Mouse (Mus musculus) kidney, adult 2 months (tissue): ENCODE measurements around the gene Gm45208. TPM values are rescaled to one million over a fixed set of nuclear protein-coding genes. Genes with fewer than 3 reads are reported as not detected.
A peak's percentile ranks its signal among the peaks of the same experiment; 100 is the strongest.

Source experiments
- DNase-seq: peaks from one replicate; pipeline ENCODE4 v3.0.0; 2021
- H3K27ac ChIP-seq: fragments of 200-500 bp; 2 replicates; pipeline ENCODE4 v1.5.1; 2012; ENCODE audit warnings: low read depth, low read length, control low read depth, inconsistent platforms; ENCODE audit not compliant: insufficient read depth
- H3K27me3 ChIP-seq: fragments of 200-500 bp; replicated peaks from 2 replicates; pipeline ENCODE4 v1.6.1; 2012; ENCODE audit warnings: mild to moderate bottlenecking, moderate library complexity, low read length, inconsistent platforms; ENCODE audit not compliant: control insufficient read depth, insufficient read depth
- H3K36me3 ChIP-seq: fragments of 200-500 bp; 2 replicates; pipeline ENCODE4 v1.6.1; 2012; ENCODE audit warnings: mild to moderate bottlenecking, moderate library complexity, low read length, inconsistent platforms; ENCODE audit not compliant: control insufficient read depth, insufficient read depth
- H3K4me1 ChIP-seq: fragments of 200-500 bp; 2 replicates; pipeline ENCODE4 v1.6.1; 2011; ENCODE audit warnings: low read length; ENCODE audit not compliant: control insufficient read depth, insufficient read depth
- H3K4me3 ChIP-seq: fragments of 200-500 bp; 2 replicates; pipeline ENCODE4 v1.5.1; 2011; ENCODE audit warnings: mild to moderate bottlenecking, low read depth, low read length, control low read depth; ENCODE audit not compliant: insufficient read depth
- CTCF ChIP-seq: fragments of 200-500 bp; conservative IDR thresholded peaks from 2 replicates; pipeline ENCODE4 v1.5.1; 2011; ENCODE audit warnings: low read depth, mild to moderate bottlenecking, control low read depth, low read length, moderate library complexity, mixed read lengths; ENCODE audit not compliant: insufficient read depth, insufficient read length
- POLR2A ChIP-seq: fragments of 200-500 bp; IDR thresholded peaks from one replicate; pipeline ENCODE4 v1.6.1; 2011; ENCODE audit warnings: low read depth, low read length, control low read depth
- WGBS: fragments of 180-500 bp; shearing (Covaris S2); methylation state at CpG from one replicate; pipeline ENCODE4 v1.1.7; 2018; 5-methylcytosine and 5-hydroxymethylcytosine counted together
- polyA plus RNA-seq: library from polyadenylated mRNA; depleted of rRNA; stranded (reverse); fragments of >200 nt; gene quantifications from 2 replicates; pipeline ENCODE4 v1.2.3, GENCODE M21; 2012

The Gm45208 gene
- polyA plus RNA-seq, 1 experiment = 0.28 TPM

GRCm38 (mm10) chrX:7762921-7763197, 40.8 kb downstream of the Gm45208 start:
- Histone ChIP-seq H3K4me3 (peak overlapping the region; percentile 80), H3K27ac (peak overlapping the region; percentile 51), H3K27me3 (no peaks in the 10 kb centered on the region), H3K4me1 (peaks cover 3% of the 10 kb centered on the region; the same call in 1 of the 2 replicates), H3K36me3 (no peaks in the 10 kb centered on the region)
- no peak for DNase-seq
- TF ChIP-seq CTCF = no peak
- no peak for TF ChIP-seq POLR2A
- WGBS = under 1% methylated on average over 15 of the region's 21 CpGs

- H3K36me3 ChIP-seq = no peaks in the 10 kb centered on the region
- TF ChIP-seq CTCF (no peak), POLR2A (no peak)
- DNase-seq = peak; percentile 28
- WGBS = 2% methylated on average over 21 of the region's 22 CpGs
- peaks cover 3% of the 10 kb centered on the region; the same call in 1 of the 2 replicates for H3K4me1 ChIP-seq
- H3K4me3 ChIP-seq = peak overlapping the region; percentile 80
- H3K27ac ChIP-seq = peak overlapping the region; percentile 27; the same call in 1 of the 2 replicates
- no peaks in the 10 kb centered on the region for H3K27me3 ChIP-seq
These were observed 41.8 kb downstream of the Gm45208 start for GRCm38 (mm10) chrX:7763631-7764393.

- peak overlapping the region; percentile 9; the same call in 1 of the 2 replicates for H3K4me3 ChIP-seq
- H3K27ac ChIP-seq = no peak overlapping the region
- WGBS = 28% methylated on average over 9 of the region's 9 CpGs
- no peaks in the 10 kb centered on the region for H3K36me3 ChIP-seq
- H3K4me1 ChIP-seq = peaks cover 3% of the 10 kb centered on the region; the same call in 1 of the 2 replicates
- TF ChIP-seq CTCF (no peak), POLR2A (no peak)
- no peaks in the 10 kb centered on the region for H3K27me3 ChIP-seq
- DNase-seq = no peak
These were observed 42.7 kb downstream of the Gm45208 start for GRCm38 (mm10) chrX:7764657-7765280.

DNA sequence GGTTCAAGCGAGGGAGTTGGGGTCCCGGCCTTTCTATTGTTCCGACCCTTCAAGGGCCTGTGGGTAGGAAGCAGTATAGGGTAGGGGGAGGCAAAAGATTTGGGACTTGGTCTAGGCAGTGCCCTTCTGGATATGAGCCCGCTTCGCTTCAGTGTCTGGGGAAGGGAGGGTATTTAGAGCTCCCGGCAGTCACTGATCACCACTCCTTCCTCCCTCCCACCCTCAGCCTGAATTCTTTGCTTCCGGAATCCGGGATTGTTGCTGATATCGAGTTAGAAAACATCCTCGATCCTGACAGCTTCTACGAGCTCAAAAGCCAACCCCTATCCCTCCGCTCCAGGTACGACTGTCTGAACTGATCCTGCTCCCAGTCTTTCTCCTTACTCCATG, 43.2 kb downstream of the Gm45208 start:
- DNase-seq = no peak
- WGBS = 23% methylated on average over 13 of the region's 13 CpGs

GRCm38 (mm10) chrX:7765764-7766163, 43.7 kb downstream of the Gm45208 start:
- Histone ChIP-seq H3K4me3 (peak overlapping the region; percentile 38; the same call in 1 of the 2 replicates), H3K27ac (peak overlapping the region; percentile 1; the same call in 1 of the 2 replicates), H3K4me1 (peaks cover 3% of the 10 kb centered on the region; the same call in 1 of the 2 replicates), H3K27me3 (no peaks in the 10 kb centered on the region), H3K36me3 (no peaks in the 10 kb centered on the region)
- peak; percentile 43 for DNase-seq
- WGBS = 6% methylated on average over 11 of the region's 11 CpGs
- TF ChIP-seq POLR2A (no peak), CTCF (no peak)

More for the DNA sequence above, 43.2 kb downstream of the Gm45208 start:
- Histone ChIP-seq H3K4me1 (peaks cover 3% of the 10 kb centered on the region; the same call in 1 of the 2 replicates), H3K27ac (peak overlapping the region; percentile 1; the same call in 1 of the 2 replicates), H3K4me3 (peak overlapping the region; percentile 38), H3K27me3 (no peaks in the 10 kb centered on the region), H3K36me3 (no peaks in the 10 kb centered on the region)
- TF ChIP-seq POLR2A (no peak), CTCF (no peak)

- H3K27me3 ChIP-seq = no peaks in the 10 kb centered on the region
- 91% methylated on average over 7 of the region's 7 CpGs for WGBS
- TF ChIP-seq POLR2A = no peak
- no peak for TF ChIP-seq CTCF
- H3K36me3 ChIP-seq = no peaks in the 10 kb centered on the region
- H3K4me1 ChIP-seq = no peaks in the 10 kb centered on the region
- no peak for DNase-seq
- no peak overlapping the region for H3K27ac ChIP-seq
- H3K4me3 ChIP-seq = no peak overlapping the region
These were observed 47.4 kb downstream of the Gm45208 start for GRCm38 (mm10) chrX:7769302-7770017.

DNA sequence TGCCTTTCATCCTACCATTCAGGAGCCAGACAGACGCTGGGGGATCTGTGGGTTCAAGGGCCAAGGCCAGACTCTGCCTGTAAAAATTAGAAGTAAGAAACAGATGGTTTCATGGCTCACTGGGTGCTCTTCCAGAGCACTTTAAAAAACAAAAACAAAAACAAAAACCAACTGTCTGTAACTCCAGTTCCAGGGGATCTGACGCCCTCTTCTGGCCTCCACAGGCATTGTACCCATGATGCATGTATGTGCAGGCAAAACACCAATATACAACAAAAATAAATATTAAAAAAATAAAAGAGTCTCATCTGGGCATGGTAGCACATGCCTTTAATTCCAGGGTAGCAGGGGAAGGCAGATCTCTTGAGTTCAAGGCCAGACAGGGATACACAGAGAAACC, 50.7 kb downstream of the Gm45208 start:
- peak; percentile 11 for DNase-seq
- Histone ChIP-seq H3K36me3 (no peaks in the 10 kb centered on the region), H3K4me1 (no peaks in the 10 kb centered on the region), H3K27me3 (no peaks in the 10 kb centered on the region), H3K27ac (no peak overlapping the region), H3K4me3 (no peak overlapping the region)
- no peak for TF ChIP-seq POLR2A
- peak; percentile 38 for TF ChIP-seq CTCF
- WGBS = 47% methylated on average over 2 of the region's 2 CpGs
